Mouse (Mus musculus) midbrain, embryonic 15.5 days (tissue): ENCODE measurements around the gene Ipcef1. TPM values are rescaled to one million over a fixed set of nuclear protein-coding genes. Genes with fewer than 3 reads are reported as not detected.
A peak's percentile ranks its signal among the peaks of the same experiment; 100 is the strongest.

ENCODE experiments used
- ATAC-seq: fragments of 200-750 bp; cut with Nextera tagmentation; replicated peaks from 2 replicates; pipeline ENCODE4 v1.8.0; 2017; ENCODE audit warnings: moderate TSS enrichment
- H3K27ac ChIP-seq: fragments of 300-500 bp; sonication (generic); 2 replicates; pipeline ENCODE4 v1.5.1; 2015; ENCODE audit warnings: mild to moderate bottlenecking, inconsistent platforms
- H3K27me3 ChIP-seq: fragments of 300-500 bp; sonication (generic); replicated peaks from 2 replicates; pipeline ENCODE4 v1.6.1; 2015; ENCODE audit warnings: inconsistent platforms
- H3K36me3 ChIP-seq: fragments of 300-500 bp; sonication (generic); replicated peaks from 2 replicates; pipeline ENCODE4 v1.6.1; 2015; ENCODE audit warnings: inconsistent platforms
- H3K4me1 ChIP-seq: fragments of 300-500 bp; sonication (generic); 2 replicates; pipeline ENCODE4 v1.6.1; 2015; ENCODE audit warnings: inconsistent platforms
- H3K4me2 ChIP-seq: fragments of 300-500 bp; sonication (generic); 2 replicates; pipeline ENCODE4 v1.6.1; 2015; ENCODE audit warnings: inconsistent platforms, mild to moderate bottlenecking, moderate library complexity
- H3K4me3 ChIP-seq: fragments of 300-500 bp; sonication (generic); 2 replicates; pipeline ENCODE4 v1.5.1; 2015; ENCODE audit warnings: mild to moderate bottlenecking, inconsistent platforms
- H3K9ac ChIP-seq: fragments of 300-500 bp; sonication (generic); 2 replicates; pipeline ENCODE4 v1.6.1; 2015; ENCODE audit warnings: mild to moderate bottlenecking, inconsistent platforms
- H3K9me3 ChIP-seq: fragments of 300-500 bp; sonication (generic); 2 replicates; pipeline ENCODE4 v1.6.1; 2016; ENCODE audit warnings: inconsistent platforms
- WGBS: fragments of 180-500 bp; shearing (Covaris S2); methylation state at CpG from one replicate; pipeline ENCODE4 v1.1.7; 2015; ENCODE audit warnings: mixed read lengths; 5-methylcytosine and 5-hydroxymethylcytosine counted together
- polyA plus RNA-seq: library from polyadenylated mRNA; unstranded; fragments of >200 nt; fragmentation: Nextera tagmentation; extraction: Ambion mirVana; gene quantifications from 2 replicates; pipeline ENCODE4 v1.2.1, GENCODE M21; 2015

The Ipcef1 gene
- polyA plus RNA-seq, 1 experiment from 2014 or later, result 1.3 TPM

GRCm38 (mm10) chr10:7063752-7064457 lies 11.6 kb upstream of the Ipcef1 start:
- no peaks in the 10 kb centered on the region for H3K9me3 ChIP-seq
- H3K9ac ChIP-seq, result no peak overlapping the region
- H3K27ac ChIP-seq, result no peak overlapping the region
- H3K4me2 ChIP-seq, result no peak overlapping the region
- no peak overlapping the region for H3K4me3 ChIP-seq
- H3K36me3 ChIP-seq, result no peaks in the 10 kb centered on the region
- 86% methylated on average over 9 of the region's 9 CpGs for WGBS
- no peaks in the 10 kb centered on the region for H3K4me1 ChIP-seq
- no peaks in the 10 kb centered on the region for H3K27me3 ChIP-seq
- ATAC-seq, result no peak

GRCm38 (mm10) chr10:7062993-7063392 lies 10.7 kb upstream of the Ipcef1 start:
- H3K27ac ChIP-seq, result no peak overlapping the region
- H3K4me2 ChIP-seq, result no peak overlapping the region
- WGBS, result 89% methylated on average over 7 of the region's 7 CpGs
- no peak overlapping the region for H3K9ac ChIP-seq
- no peaks in the 10 kb centered on the region for H3K36me3 ChIP-seq
- H3K4me3 ChIP-seq, result no peak overlapping the region
- no peaks in the 10 kb centered on the region for H3K4me1 ChIP-seq
- H3K27me3 ChIP-seq, result no peaks in the 10 kb centered on the region
- no peaks in the 10 kb centered on the region for H3K9me3 ChIP-seq
- ATAC-seq, result no peak

GRCm38 (mm10) chr10:7060326-7060725 lies 8.0 kb upstream of the Ipcef1 start:
- no peak for ATAC-seq
- 59% methylated on average over 5 of the region's 5 CpGs for WGBS
- Histone ChIP-seq H3K4me3 (no peak overlapping the region), H3K36me3 (no peaks in the 10 kb centered on the region), H3K4me2 (no peak overlapping the region), H3K9me3 (no peaks in the 10 kb centered on the region), H3K27ac (no peak overlapping the region), H3K27me3 (no peaks in the 10 kb centered on the region), H3K9ac (no peak overlapping the region), H3K4me1 (no peaks in the 10 kb centered on the region)

DNA sequence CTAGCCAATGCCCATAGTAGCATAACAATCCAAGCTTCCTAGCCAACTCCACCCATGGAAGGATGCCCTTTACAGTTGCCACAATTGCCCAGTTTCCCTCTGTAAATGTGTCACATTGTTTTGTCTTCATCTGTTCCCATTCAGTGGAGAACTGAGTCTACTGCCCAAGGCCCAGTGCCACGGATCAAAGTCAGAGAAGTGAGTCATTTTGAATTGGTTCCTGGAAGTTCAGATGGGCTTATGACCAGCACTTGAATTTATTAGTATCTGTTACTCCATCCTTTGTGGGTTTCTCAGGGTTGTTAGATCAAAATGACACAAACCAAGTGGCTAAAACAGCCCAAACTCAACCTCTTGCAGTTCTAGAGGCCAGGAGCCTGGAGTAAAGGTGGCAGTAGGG lies 5.3 kb upstream of the Ipcef1 start:
- WGBS, result 82% methylated on average over 1 of the region's 1 CpGs
- no peak for ATAC-seq

DNA sequence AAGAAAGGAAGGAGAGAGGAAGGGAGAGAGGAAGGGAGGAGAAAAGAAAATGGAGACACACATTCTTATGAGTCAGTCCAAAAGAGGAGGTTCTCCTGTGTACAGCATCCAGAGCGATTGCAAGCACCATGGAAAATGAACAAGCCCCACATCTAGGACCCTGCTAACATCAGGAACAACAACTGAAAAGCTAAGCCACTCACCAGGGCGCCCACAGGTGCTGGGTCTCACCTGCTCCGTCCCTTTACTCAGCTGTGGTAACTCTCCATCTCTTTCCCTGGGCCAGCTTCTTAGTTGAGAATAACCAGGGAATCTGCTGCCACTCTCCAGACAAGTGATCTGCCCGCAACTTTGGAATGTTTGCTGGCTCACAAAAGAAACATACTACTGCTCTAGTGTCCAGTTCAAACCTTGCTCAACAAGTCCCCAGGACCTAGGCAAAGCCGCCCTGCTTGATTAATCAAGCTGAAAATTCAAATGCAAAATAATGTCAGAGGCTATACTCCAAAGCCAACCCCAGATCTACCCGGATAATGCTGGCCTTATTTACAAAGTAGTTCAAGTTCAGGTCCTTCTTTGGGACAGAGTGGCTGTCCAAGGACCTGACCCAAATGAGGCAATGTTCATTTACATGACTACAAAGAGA lies 2.4 kb upstream of the Ipcef1 start:
- no peak overlapping the region for H3K4me2 ChIP-seq
- H3K9me3 ChIP-seq, result no peaks in the 10 kb centered on the region
- no peak for ATAC-seq
- no peak overlapping the region for H3K9ac ChIP-seq
- no peak overlapping the region for H3K27ac ChIP-seq
- peaks cover 5% of the 10 kb centered on the region; the same call in 1 of the 2 replicates for H3K4me1 ChIP-seq
- H3K4me3 ChIP-seq, result no peak overlapping the region
- 68% methylated on average over 6 of the region's 6 CpGs for WGBS
- H3K36me3 ChIP-seq, result no peaks in the 10 kb centered on the region
- no peaks in the 10 kb centered on the region for H3K27me3 ChIP-seq

More for the DNA sequence above, 5.3 kb upstream of the Ipcef1 start:
- no peak overlapping the region for H3K4me3 ChIP-seq
- H3K27ac ChIP-seq, result no peak overlapping the region
- no peaks in the 10 kb centered on the region for H3K9me3 ChIP-seq
- H3K36me3 ChIP-seq, result no peaks in the 10 kb centered on the region
- H3K9ac ChIP-seq, result no peak overlapping the region
- peaks cover under 1% of the 10 kb centered on the region; the same call in 1 of the 2 replicates for H3K4me1 ChIP-seq
- no peak overlapping the region for H3K4me2 ChIP-seq
- no peaks in the 10 kb centered on the region for H3K27me3 ChIP-seq

DNA sequence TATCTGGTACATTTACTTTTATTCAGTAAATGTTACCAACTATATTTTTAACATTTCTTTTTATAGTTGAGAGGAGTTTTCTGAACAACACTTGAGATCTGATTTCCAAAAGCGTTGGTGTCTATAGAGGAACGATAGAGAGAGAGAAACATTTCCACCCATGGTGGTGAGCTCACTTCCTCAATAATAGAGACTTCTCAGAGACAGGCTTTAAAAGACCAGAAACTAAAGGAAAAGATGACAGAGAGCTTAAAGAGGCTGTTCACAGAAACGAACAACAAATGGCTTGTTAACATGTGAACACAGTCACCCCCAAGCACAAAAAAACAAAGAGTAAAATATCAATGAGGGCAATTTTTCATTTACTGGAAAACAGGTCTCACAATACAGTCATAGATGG lies 2.4 kb downstream of the Ipcef1 start:
- H3K27me3 ChIP-seq, result no peaks in the 10 kb centered on the region
- H3K4me1 ChIP-seq, result peaks cover 9% of the 10 kb centered on the region; the same call in 1 of the 2 replicates
- 74% methylated on average over 3 of the region's 3 CpGs for WGBS
- H3K4me3 ChIP-seq, result no peak overlapping the region
- H3K36me3 ChIP-seq, result no peaks in the 10 kb centered on the region
- no peaks in the 10 kb centered on the region for H3K9me3 ChIP-seq
- H3K27ac ChIP-seq, result no peak overlapping the region
- no peak overlapping the region for H3K9ac ChIP-seq
- no peak overlapping the region for H3K4me2 ChIP-seq
- no peak for ATAC-seq

DNA sequence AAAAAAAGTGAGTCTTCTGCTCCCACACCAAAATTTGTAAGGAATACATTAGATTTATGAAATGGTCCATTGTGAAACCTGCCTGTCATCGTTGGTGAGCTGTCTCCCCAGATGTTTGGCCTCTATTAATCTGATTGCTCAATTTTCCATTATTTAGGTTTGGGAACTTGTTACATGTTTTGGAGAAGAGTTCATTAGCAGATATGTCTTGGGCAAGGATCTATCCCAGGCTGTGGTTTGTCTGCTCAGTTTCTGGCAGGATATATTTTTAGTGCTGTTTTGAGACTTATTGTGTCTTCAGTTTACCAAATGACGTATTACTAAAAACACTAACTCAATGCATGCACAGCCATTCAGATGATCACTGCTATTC lies 4.4 kb downstream of the Ipcef1 start:
- Histone ChIP-seq H3K9ac (no peak overlapping the region), H3K27ac (0 out of 2 replicates have a peak overlapping the region, but pooled peaks have one; percentile 42), H3K4me2 (no peak overlapping the region), H3K27me3 (no peaks in the 10 kb centered on the region), H3K9me3 (no peaks in the 10 kb centered on the region), H3K36me3 (no peaks in the 10 kb centered on the region), H3K4me3 (no peak overlapping the region), H3K4me1 (peaks cover 9% of the 10 kb centered on the region; the same call in 1 of the 2 replicates)
- 77% methylated on average over 2 of the region's 2 CpGs for WGBS
- no peak for ATAC-seq

DNA sequence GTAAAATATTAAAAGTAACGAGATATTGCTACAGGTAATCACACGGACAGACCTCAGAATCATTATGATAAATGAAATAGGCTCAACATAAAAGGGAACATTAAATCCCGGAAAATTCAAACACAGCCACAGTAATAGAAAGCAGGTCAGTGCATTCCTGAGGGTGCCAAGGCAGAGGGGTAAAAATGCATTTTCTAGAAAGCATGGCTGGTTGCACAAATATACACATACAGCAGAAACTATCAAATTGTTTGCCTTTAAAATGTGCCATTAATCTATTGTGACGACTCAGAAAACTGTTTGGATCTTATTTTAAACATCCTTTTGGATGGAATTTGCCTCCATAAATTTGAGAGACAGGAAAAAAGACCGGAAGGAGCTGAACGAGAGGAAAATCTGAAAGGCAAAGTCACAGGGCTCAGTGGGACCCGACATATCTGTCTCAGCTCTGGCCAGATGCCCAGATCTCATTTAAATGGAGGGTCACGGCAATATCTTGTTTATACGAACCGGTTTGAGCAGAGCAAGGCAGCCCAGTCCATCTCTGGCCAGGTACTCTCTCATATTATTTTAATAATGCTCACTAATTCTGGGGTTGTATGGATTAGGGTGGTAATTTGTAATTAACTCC lies 4.9 kb downstream of the Ipcef1 start:
- 47% methylated on average over 10 of the region's 10 CpGs for WGBS
- H3K27ac ChIP-seq, result 0 out of 2 replicates have a peak overlapping the region, but pooled peaks have one; percentile 42
- H3K9me3 ChIP-seq, result no peaks in the 10 kb centered on the region
- H3K4me2 ChIP-seq, result no peak overlapping the region
- H3K36me3 ChIP-seq, result no peaks in the 10 kb centered on the region
- no peaks in the 10 kb centered on the region for H3K27me3 ChIP-seq
- ATAC-seq, result peak; percentile 77
- H3K4me1 ChIP-seq, result peaks cover 7% of the 10 kb centered on the region; the same call in 1 of the 2 replicates
- no peak overlapping the region for H3K9ac ChIP-seq
- no peak overlapping the region for H3K4me3 ChIP-seq

- no peaks in the 10 kb centered on the region for H3K27me3 ChIP-seq
- H3K4me1 ChIP-seq, result 0 out of 2 replicates have a peak, but pooled peaks cover 4% of the 10 kb centered on the region
- H3K4me3 ChIP-seq, result no peak overlapping the region
- H3K36me3 ChIP-seq, result no peaks in the 10 kb centered on the region
- no peak overlapping the region for H3K27ac ChIP-seq
- 78% methylated on average over 5 of the region's 5 CpGs for WGBS
- H3K4me2 ChIP-seq, result no peak overlapping the region
- no peak for ATAC-seq
- H3K9ac ChIP-seq, result no peak overlapping the region
- H3K9me3 ChIP-seq, result no peaks in the 10 kb centered on the region
Observed at GRCm38 (mm10) chr10:7043896-7044295, 8.4 kb downstream of the Ipcef1 start.

- H3K9me3 ChIP-seq, result no peaks in the 10 kb centered on the region
- no peaks in the 10 kb centered on the region for H3K27me3 ChIP-seq
- no peaks in the 10 kb centered on the region for H3K4me1 ChIP-seq
- H3K4me2 ChIP-seq, result no peak overlapping the region
- no peaks in the 10 kb centered on the region for H3K36me3 ChIP-seq
- no peak overlapping the region for H3K4me3 ChIP-seq
- no peak overlapping the region for H3K27ac ChIP-seq
- no peak overlapping the region for H3K9ac ChIP-seq
- ATAC-seq, result no peak
Observed at GRCm38 (mm10) chr10:7041032-7041431, 11.2 kb downstream of the Ipcef1 start.

DNA sequence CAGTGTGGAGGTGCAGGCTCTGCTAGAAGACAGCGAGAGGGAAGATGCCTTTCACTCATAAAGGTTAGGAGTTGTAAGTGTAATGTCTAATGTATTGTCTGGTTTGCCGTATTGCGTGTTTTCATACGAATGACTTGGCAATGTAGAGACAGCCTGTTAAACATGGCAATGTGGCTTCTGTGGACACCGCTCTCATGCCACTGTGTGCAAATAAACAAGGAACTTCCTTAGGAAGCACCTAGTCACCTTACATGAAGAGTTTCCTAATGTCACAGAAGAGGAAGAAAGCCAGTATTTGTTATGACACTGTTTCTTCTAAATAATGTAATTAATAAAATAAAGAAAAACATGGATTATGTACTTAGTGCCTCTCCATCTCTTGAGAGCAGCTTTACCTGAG lies 15.1 kb downstream of the Ipcef1 start:
- H3K9me3 ChIP-seq, result no peaks in the 10 kb centered on the region
- WGBS, result 91% methylated on average over 5 of the region's 5 CpGs
- H3K27ac ChIP-seq, result no peak overlapping the region
- no peak overlapping the region for H3K9ac ChIP-seq
- ATAC-seq, result no peak
- no peak overlapping the region for H3K4me2 ChIP-seq
- 0 out of 2 replicates have a peak, but pooled peaks cover 3% of the 10 kb centered on the region for H3K4me1 ChIP-seq
- no peaks in the 10 kb centered on the region for H3K27me3 ChIP-seq
- no peak overlapping the region for H3K4me3 ChIP-seq
- no peaks in the 10 kb centered on the region for H3K36me3 ChIP-seq

DNA sequence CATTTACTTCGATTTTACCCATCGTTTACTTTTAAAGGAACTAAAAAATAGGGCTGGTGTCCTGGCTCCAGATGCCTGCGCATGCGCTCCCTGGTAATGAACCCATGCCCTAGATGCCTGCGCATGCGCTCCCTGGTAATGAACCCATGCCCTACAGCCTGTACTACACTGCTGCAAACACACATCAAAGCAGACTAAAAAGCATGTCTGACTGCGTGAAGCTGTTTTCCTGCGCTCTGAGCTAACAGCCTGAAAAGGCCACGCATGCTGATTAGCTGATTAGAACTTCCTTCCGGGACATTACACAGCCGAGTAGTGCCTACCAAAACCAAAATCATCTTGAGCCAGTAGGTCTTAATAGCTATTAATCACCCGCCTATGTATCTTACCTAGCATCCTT lies 16.7 kb downstream of the Ipcef1 start:
- Histone ChIP-seq H3K27me3 (no peaks in the 10 kb centered on the region), H3K4me3 (no peak overlapping the region), H3K9me3 (no peaks in the 10 kb centered on the region), H3K27ac (no peak overlapping the region), H3K4me2 (no peak overlapping the region), H3K9ac (no peak overlapping the region), H3K4me1 (0 out of 2 replicates have a peak, but pooled peaks cover 3% of the 10 kb centered on the region), H3K36me3 (no peaks in the 10 kb centered on the region)
- 72% methylated on average over 12 of the region's 12 CpGs for WGBS
- ATAC-seq, result peak; percentile 75
